Mouse (Mus musculus): ENCODE data around the gene Fgf8.
A peak's percentile ranks its signal among the peaks of the same experiment; 100 is the strongest.

Fgf8 gene

GRCm38 (mm10) chr19:45727231-45727630, 15.5 kb downstream of the Fgf8 start:
- DNase-seq (ENCODE audit: low spot score in 2 of 2) = peak; percentile 61 to 62

GRCm38 (mm10) chr19:45725677-45726277, 16.9 kb downstream of the Fgf8 start:
- DNase-seq (ENCODE audit: low spot score in 2 of 2) = no peak

- no peak for DNase-seq (ENCODE audit: low spot score in 2 of 2)
These were observed 20.5 kb downstream of the Fgf8 start for GRCm38 (mm10) chr19:45722188-45722587.

- no peak for DNase-seq (ENCODE audit: low spot score in 2 of 2)
These were observed 24.4 kb downstream of the Fgf8 start for GRCm38 (mm10) chr19:45718286-45718685.

GRCm38 (mm10) chr19:45717493-45718220, 25.1 kb downstream of the Fgf8 start:
- no peak for DNase-seq (ENCODE audit: low spot score in 2 of 2)

- no peak for DNase-seq (ENCODE audit: low spot score in 2 of 2)
These were observed 34.0 kb downstream of the Fgf8 start for GRCm38 (mm10) chr19:45708704-45709103.

- DNase-seq (ENCODE audit: low spot score in 2 of 2) = no peak
These were observed 46.5 kb downstream of the Fgf8 start for GRCm38 (mm10) chr19:45696281-45696600.

GRCm38 (mm10) chr19:45695496-45696280, 47.0 kb downstream of the Fgf8 start:
- no peak for DNase-seq (ENCODE audit: low spot score in 2 of 2)

- DNase-seq (ENCODE audit: low spot score in 2 of 2) = no peak
These were observed 48.7 kb downstream of the Fgf8 start for GRCm38 (mm10) chr19:45694056-45694455.

GRCm38 (mm10) chr19:45692211-45692610, 50.5 kb downstream of the Fgf8 start:
- no peak for DNase-seq (ENCODE audit: low spot score in 2 of 2)

GRCm38 (mm10) chr19:45691001-45691535, 51.6 kb downstream of the Fgf8 start:
- DNase-seq (ENCODE audit: low spot score in 2 of 2) = no peak

- DNase-seq (ENCODE audit: low spot score in 2 of 2) = no peak
These were observed 55.7 kb downstream of the Fgf8 start for GRCm38 (mm10) chr19:45687001-45687400.
